Mouse (Mus musculus) CH12.LX (cell line): ENCODE measurements around the gene 1700123O20Rik. TPM values are rescaled to one million over a fixed set of nuclear protein-coding genes. Genes with fewer than 3 reads are reported as not detected.

ENCODE experiments used
- DNase-seq: peaks from one replicate; pipeline ENCODE4 v3.0.0-alpha.2; 2013; ENCODE audit errors: extremely low read depth
- H3K27ac ChIP-seq: 2 replicates; pipeline ENCODE4 v1.5.1; 2012; ENCODE audit warnings: low read depth, mild to moderate bottlenecking, control low read depth, moderate library complexity; ENCODE audit not compliant: insufficient read depth
- H3K27me3 ChIP-seq: replicated peaks from 2 replicates; pipeline ENCODE3; 2012; ENCODE audit warnings: inconsistent platforms
- H3K36me3 ChIP-seq, 2 experiments: replicated peaks in 1 of 2; 2 replicates each; pipeline versions ENCODE3 to v1.6.1; 2012; ENCODE audit warnings: inconsistent platforms in 1 of 2, low read length in 1 of 2, mild to moderate bottlenecking in 1 of 2, mixed read lengths in 1 of 2, moderate library complexity in 1 of 2; ENCODE audit not compliant: control insufficient read depth in 1 of 2, insufficient read depth in 1 of 2
- H3K4me1 ChIP-seq, 2 experiments: 2 replicates each; pipeline ENCODE4 v1.6.1; 2012; ENCODE audit warnings: inconsistent platforms in 1 of 2, moderate library complexity in 1 of 2; ENCODE audit not compliant: insufficient read depth in 2 of 2, control insufficient read depth in 1 of 2
- H3K4me2 ChIP-seq: 2 replicates; pipeline ENCODE4 v1.6.1; 2012; ENCODE audit warnings: low read depth, mild to moderate bottlenecking, control low read depth; ENCODE audit not compliant: poor library complexity, insufficient read depth, severe bottlenecking
- H3K4me3 ChIP-seq, 3 experiments: fragments of 150-350 bp in 1 of 3; sonication (generic) in 1 of 3; replicated peaks in 1 of 3; 2 replicates each; pipeline versions ENCODE3 to v1.5.1; 2011 to 2012; ENCODE audit warnings: low read depth in 2 of 3, low read length in 2 of 3, mild to moderate bottlenecking in 2 of 3, moderate library complexity in 2 of 3, control low read depth in 1 of 3, improper control_type of control experiment in 1 of 3, inconsistent platforms in 1 of 3, mixed read lengths in 1 of 3; ENCODE audit not compliant: poor library complexity in 1 of 3
- H3K79me2 ChIP-seq: replicated peaks from 2 replicates; pipeline ENCODE4 v1.6.1; 2012; ENCODE audit warnings: mild to moderate bottlenecking, moderate library complexity; ENCODE audit not compliant: control insufficient read depth, poor library complexity, insufficient read depth, severe bottlenecking; ENCODE audit errors: extremely low read depth
- H3K9ac ChIP-seq: 2 replicates; pipeline ENCODE4 v1.6.1; 2012; ENCODE audit warnings: low read depth, mild to moderate bottlenecking, control low read depth, moderate library complexity; ENCODE audit not compliant: insufficient read depth
- H3K9me3 ChIP-seq: replicated peaks from 2 replicates; pipeline ENCODE3; 2012; ENCODE audit warnings: low read length, inconsistent platforms, mixed read lengths
- BHLHE40 ChIP-seq: IDR thresholded peaks from 2 replicates; pipeline ENCODE4 v1.6.1; 2011; ENCODE audit warnings: mild to moderate bottlenecking, low read depth, low read length, improper control_type of control experiment
- CTCF ChIP-seq, 2 experiments: IDR thresholded peaks in 1 of 2; conservative IDR thresholded peaks in 1 of 2; 2 replicates each; pipeline ENCODE4 v1.5.1; 2011 to 2012; ENCODE audit warnings: low read depth in 2 of 2, low read length in 2 of 2, improper control_type of control experiment in 1 of 2, inconsistent platforms in 1 of 2, mild to moderate bottlenecking in 1 of 2, moderate library complexity in 1 of 2
- E2F4 ChIP-seq: IDR thresholded peaks from 2 replicates; pipeline ENCODE4 v1.6.1; 2011; ENCODE audit warnings: low read depth, low read length, improper control_type of control experiment; ENCODE audit not compliant: insufficient replicate concordance
- ETS1 ChIP-seq: conservative IDR thresholded peaks from 2 replicates; pipeline ENCODE4 v1.6.1; 2012; ENCODE audit warnings: low read depth, mild to moderate bottlenecking, inconsistent platforms, low read length, improper control_type of control experiment, moderate library complexity
- GABPA ChIP-seq: IDR thresholded peaks from 2 replicates; pipeline ENCODE4 v1.6.1; 2012; ENCODE audit warnings: low read depth, low read length, improper control_type of control experiment, inconsistent platforms; ENCODE audit not compliant: insufficient replicate concordance
- IRF4 ChIP-seq: IDR thresholded peaks from 2 replicates; pipeline ENCODE4 v1.6.1; 2014; ENCODE audit warnings: low read depth, mild to moderate bottlenecking, inconsistent platforms, low read length, improper control_type of control experiment
- KAT2A ChIP-seq: IDR thresholded peaks from 2 replicates; pipeline ENCODE4 v1.6.1; 2012; ENCODE audit warnings: low read length, improper control_type of control experiment, inconsistent platforms; ENCODE audit not compliant: insufficient replicate concordance
- MEF2A ChIP-seq: IDR thresholded peaks from 2 replicates; pipeline ENCODE4 v1.6.1; 2014; ENCODE audit warnings: low read depth, mild to moderate bottlenecking, inconsistent platforms, low read length, improper control_type of control experiment, borderline replicate concordance
- NELFE ChIP-seq: IDR thresholded peaks from 2 replicates; pipeline ENCODE4 v1.6.1; 2011; ENCODE audit warnings: low read depth, low read length, improper control_type of control experiment
- PAX5 ChIP-seq: IDR thresholded peaks from 2 replicates; pipeline ENCODE4 v1.6.1; 2012; ENCODE audit warnings: low read length, inconsistent platforms, mixed read lengths
- POLR2A ChIP-seq: IDR thresholded peaks from 2 replicates; pipeline ENCODE4 v1.6.1; 2011; ENCODE audit warnings: low read depth, mild to moderate bottlenecking, improper control_type of control experiment, low read length
- POLR2AphosphoS2 ChIP-seq: IDR thresholded peaks from 2 replicates; pipeline ENCODE4 v1.6.1; 2011; ENCODE audit warnings: low read depth, low read length, improper control_type of control experiment
- RAD21 ChIP-seq: IDR thresholded peaks from 2 replicates; pipeline ENCODE4 v1.6.1; 2011; ENCODE audit warnings: low read depth, mild to moderate bottlenecking, low read length, improper control_type of control experiment, moderate library complexity
- SIN3A ChIP-seq: IDR thresholded peaks from 2 replicates; pipeline ENCODE4 v1.6.1; 2012; ENCODE audit warnings: low read length, improper control_type of control experiment, inconsistent platforms
- SMC3 ChIP-seq: IDR thresholded peaks from 2 replicates; pipeline ENCODE4 v1.6.1; 2011; ENCODE audit warnings: low read depth, low read length, improper control_type of control experiment
- USF1 ChIP-seq: IDR thresholded peaks from 2 replicates; pipeline ENCODE4 v1.6.1; 2014; ENCODE audit warnings: low read depth, mild to moderate bottlenecking, inconsistent platforms, low read length, improper control_type of control experiment
- ZKSCAN1 ChIP-seq: IDR thresholded peaks from 2 replicates; pipeline ENCODE4 v1.6.1; 2012; ENCODE audit warnings: low read depth, inconsistent platforms, low read length, improper control_type of control experiment, borderline replicate concordance
- ZMIZ1 ChIP-seq: IDR thresholded peaks from 2 replicates; pipeline ENCODE4 v1.6.1; 2012; ENCODE audit warnings: low read depth, mild to moderate bottlenecking, inconsistent platforms, low read length, improper control_type of control experiment
- dilution Hi-C: fragments of 300-500 bp; cut with MboI; formaldehyde crosslinking; loops from 2 replicates; pipeline ENCODE4 v1.14.3; 2020; ENCODE audit warnings: low sequenced_read_pairs; ENCODE audit not compliant: extremely low pct_unique_long_range_greater_than_20kb, extremely low pct_ligation_motif_present
- in situ Hi-C: fragments of 300-500 bp; cut with MboI; formaldehyde crosslinking; loops from 3 replicates; pipeline ENCODE4 v1.14.3; 2019; ENCODE audit warnings: low sequenced_read_pairs, low pct_ligation_motif_present, low pct_unique_long_range_greater_than_20kb, mixed read lengths
- polyA plus RNA-seq: library from polyadenylated mRNA; unstranded; fragments of >175 nt; gene quantifications from 2 replicates; pipeline ENCODE4 v1.2.1, GENCODE M21; 2012; ENCODE audit warnings: low read depth; ENCODE audit not compliant: insufficient read length
- total RNA-seq, 2 experiments: library from RNA; depleted of rRNA; stranded (reverse); fragments of 300-350 nt in 1 of 2; fragments of >200 nt in 1 of 2; gene quantifications; 2 replicates each; pipeline ENCODE4 v1.2.3; 2012 to 2014

1700123O20Rik gene
- total and polyA plus RNA-seq, 3 experiments = 33.1 to 60.7 (median 59.1) TPM

- Histone ChIP-seq H3K4me2 (no peak overlapping the region), H3K27ac (no peak overlapping the region), H3K9ac (no peak overlapping the region), H3K36me3 (peaks cover 45 to 83% of the 10 kb centered on the region in 2 experiments), H3K27me3 (no peaks in the 10 kb centered on the region), H3K79me2 (peaks cover 2% of the 10 kb centered on the region), H3K9me3 (no peaks in the 10 kb centered on the region), H3K4me1 (no peaks in the 10 kb centered on the region; a peak in 1 of 4 replicates), H3K4me3 (no peak overlapping the region)
- dilution Hi-C loops (no loop called here), in situ Hi-C loops (no loop called here)
- TF ChIP-seq E2F4 (no peak), SMC3 (peak; percentile 58), MEF2A (no peak), CTCF (conservative IDR thresholded peaks at IDR 0.05 in 1 of 2, IDR thresholded peaks at IDR 0.05 in 1 of 2; ENCODE audit: low read depth in 2 of 2, low read length in 2 of 2) (peak; percentile 66 to 69; a peak in 3 of 4 replicates), RAD21 (peak; percentile 41), POLR2AphosphoS2 (no peak)
- DNase-seq = peak; percentile 36
Measured at GRCm38 (mm10) chr14:54669381-54669780, 16.6 kb upstream of the 1700123O20Rik start.

GRCm38 (mm10) chr14:54674317-54674716, 11.7 kb upstream of the 1700123O20Rik start:
- no peaks in the 10 kb centered on the region for H3K27me3 ChIP-seq
- no peak overlapping the region for H3K9ac ChIP-seq
- in situ Hi-C loops (no loop called here), dilution Hi-C loops (no loop called here)
- no peak overlapping the region for H3K4me2 ChIP-seq
- DNase-seq = no peak
- H3K4me3 ChIP-seq = no peak overlapping the region
- TF ChIP-seq BHLHE40 (no peak), GABPA (no peak), ETS1 (no peak), SIN3A (no peak), ZKSCAN1 (no peak), ZMIZ1 (no peak), POLR2A (no peak), KAT2A (no peak), IRF4 (no peak), PAX5 (no peak), NELFE (no peak), USF1 (no peak)
- no peak overlapping the region for H3K27ac ChIP-seq
- no peaks in the 10 kb centered on the region for H3K9me3 ChIP-seq
- peaks cover 46 to 84% of the 10 kb centered on the region in 2 experiments for H3K36me3 ChIP-seq
- peaks cover 8% of the 10 kb centered on the region for H3K79me2 ChIP-seq
- H3K4me1 ChIP-seq = no peaks in the 10 kb centered on the region; a peak in 1 of 4 replicates
